Mouse (Mus musculus): ENCODE measurements around the gene Als2cl. TPM values are rescaled to one million over a fixed set of nuclear protein-coding genes. Genes with fewer than 3 reads are reported as not detected.

Als2cl gene
- total RNA-seq, 2 experiments from 2014 or later: 16.5 to 32.6 TPM

DNA sequence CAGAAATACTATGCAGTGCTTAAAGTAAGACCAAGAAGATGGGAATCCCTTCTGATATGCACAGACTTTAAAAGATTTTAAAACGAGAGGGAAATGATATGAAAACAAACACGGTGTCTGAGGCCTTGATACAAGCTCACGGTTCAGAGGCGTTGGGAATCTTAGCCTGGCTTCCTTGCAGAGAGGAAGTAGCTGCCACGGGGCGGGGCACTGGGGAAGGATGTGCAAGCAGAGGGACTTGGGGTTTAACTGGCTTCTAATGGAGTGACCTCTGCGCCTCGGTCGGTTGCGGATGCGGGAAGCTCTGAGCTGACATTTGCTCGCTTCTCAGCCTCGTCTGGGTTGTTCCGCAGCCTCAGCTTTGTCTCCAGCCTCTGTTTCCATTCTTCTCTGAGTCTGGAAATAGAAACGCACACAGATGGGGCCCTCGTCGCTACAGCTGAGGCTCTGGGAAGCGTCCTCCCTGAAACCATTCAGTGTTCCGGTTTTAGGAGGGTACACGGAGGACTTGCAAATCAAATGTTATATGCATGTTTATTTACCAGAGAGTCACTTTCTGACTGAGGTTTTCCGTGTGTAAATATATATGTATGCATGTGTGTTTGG lies 35.1 kb downstream of the Als2cl start:
- no peak for DNase-seq (ENCODE audit: low spot score in 2 of 2)

DNA sequence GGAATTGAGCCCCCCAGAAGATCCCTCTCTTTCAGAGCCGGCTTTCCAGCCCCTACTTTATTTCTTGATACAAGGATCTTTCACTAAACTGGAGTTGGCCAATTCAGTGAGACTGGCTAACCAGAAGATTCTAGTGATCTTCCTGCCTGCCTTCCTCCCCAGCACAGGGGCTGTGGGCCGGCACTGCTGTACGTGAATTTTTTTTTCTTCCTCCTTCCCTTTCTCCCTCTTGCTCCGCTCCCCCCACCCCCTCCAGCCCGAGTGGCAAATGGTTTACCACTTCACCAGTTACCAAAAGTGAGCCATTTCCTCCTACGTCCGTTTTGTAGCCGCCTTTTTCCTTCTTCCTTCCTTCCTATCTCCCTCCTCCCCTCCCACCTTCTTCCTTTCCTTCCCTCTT lies 35.8 kb downstream of the Als2cl start:
- no peak for DNase-seq (ENCODE audit: low spot score in 2 of 2)

DNA sequence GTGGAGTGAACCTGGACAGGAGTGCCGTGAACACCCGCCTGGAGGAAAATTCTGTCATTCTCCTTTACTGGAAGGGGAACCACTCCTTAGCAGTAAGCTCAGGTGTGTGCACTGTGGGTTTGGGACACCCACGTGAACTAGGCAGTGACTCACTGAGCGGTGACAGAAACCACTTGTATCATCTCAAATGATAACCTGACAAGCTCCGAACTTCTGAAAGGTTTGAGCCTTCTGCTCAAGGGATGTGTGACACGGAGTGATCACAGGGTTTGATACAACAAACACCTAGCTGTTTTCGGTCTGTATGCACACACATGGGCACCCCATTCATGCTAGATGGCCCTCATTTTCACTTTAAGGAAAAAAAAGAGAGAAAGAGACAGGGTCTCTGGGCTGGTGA lies 37.1 kb downstream of the Als2cl start, which contains the start of gene Fam240a:
TSS of gene Fam240a (minus strand) at position 76 of the 400 bp plus-strand sequence.
- no peak for DNase-seq (ENCODE audit: low spot score in 2 of 2)

DNA sequence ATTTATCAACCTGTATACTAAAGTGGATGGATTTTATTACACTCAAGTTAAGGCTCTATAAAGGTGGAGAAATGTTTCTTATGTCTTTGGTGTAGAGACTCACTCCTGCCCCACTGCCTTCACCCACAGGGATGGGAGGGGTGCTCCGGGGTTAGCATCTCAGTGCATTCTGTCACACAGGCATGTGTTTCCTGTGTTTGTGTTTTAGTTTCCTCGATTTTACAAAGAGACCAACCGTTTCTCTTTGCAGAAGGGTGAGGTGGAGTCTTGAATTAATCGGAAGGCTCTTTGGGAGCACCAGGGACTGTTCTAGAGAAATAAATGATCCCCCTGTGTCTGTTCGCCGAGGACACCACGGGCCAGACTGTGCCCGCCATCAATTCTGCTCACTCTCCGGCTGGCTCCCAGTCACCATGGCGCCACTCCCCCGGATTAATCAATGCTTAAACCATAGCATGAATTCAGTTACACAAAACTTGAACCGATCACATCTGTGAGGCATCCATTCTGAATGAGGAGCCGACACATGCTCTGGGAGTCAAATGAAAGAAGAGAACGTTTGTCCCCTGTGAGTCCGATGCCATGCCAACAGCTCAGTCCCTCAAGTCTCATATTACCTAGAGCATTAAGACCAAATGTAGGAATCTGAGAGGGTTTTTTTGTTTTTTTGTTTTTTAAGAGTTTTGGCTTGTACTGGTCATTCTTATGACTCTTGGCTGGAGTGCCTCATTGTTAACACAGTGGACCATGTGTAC lies 41.2 kb downstream of the Als2cl start:
- no peak for DNase-seq (ENCODE audit: low spot score in 2 of 2)

DNA sequence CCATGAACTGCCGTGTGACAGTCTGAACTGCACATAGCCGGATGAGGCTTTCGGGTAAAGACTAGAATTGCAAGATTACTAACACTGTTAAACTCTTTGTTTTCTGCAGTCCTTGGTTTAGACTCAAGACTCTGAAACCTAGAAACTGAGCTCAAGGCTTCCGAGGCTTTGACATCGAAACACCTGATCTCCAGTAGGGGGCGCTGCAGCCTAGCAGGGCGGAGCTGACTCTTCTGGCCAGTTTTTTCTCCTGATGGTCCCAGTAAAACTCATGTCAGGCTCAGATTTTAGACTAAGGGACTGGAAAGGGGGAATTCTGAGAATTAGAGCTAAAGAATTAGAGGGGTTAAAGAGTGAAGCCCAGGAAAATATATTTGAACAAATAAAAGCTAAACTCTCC lies 43.1 kb downstream of the Als2cl start:
- peak; percentile 81 to 82 for DNase-seq (ENCODE audit: low spot score in 2 of 2)

DNA sequence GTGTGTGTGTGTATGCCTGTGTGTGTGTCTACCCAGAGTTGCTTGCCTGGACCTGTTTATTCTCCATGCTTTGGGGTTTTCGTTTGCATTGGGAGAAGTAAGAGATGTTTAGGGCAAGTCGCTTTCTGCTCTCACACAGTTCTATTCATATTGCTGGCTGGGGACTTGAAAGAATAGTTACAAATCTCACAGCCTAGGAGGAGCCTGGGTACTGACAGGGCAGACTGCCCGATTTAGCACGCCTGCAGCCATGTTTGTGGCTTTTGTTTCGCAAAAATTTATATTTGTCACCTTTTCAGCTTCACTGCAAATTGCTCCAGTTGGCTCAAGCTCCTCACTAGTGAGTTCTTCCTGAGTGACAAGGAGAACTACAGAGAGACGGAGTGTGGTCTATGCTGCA lies 51.9 kb downstream of the Als2cl start:
- no peak for DNase-seq (ENCODE audit: low spot score in 2 of 2)

DNA sequence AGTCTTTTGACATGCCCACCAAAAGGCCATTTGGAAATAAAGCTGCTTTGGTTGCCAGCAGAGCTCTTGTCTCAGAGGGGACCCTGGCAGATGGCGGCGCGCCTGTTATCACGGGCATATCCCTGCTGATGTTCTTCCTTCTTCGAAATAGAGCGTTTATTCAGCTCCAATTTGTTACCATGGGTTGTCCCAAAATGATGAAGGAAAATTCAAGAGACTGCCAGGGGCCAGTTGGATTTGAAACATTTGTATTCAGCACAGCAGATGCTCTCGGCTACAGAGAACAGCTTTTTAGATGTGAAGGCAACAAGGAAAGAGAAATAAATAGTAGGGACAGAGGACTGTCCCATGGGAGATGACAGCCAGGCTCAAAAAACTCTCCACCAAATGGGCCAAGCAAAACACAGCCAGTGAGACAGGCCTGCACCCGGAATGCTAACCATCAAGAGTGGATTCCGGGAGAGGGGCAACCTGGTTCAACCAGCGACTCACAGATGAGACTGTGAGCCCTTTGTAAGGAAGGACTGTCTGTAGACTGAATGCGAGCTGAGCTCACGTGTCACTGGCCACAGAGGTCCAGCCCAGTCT lies 54.3 kb downstream of the Als2cl start:
- no peak for DNase-seq (ENCODE audit: low spot score in 2 of 2)

DNA sequence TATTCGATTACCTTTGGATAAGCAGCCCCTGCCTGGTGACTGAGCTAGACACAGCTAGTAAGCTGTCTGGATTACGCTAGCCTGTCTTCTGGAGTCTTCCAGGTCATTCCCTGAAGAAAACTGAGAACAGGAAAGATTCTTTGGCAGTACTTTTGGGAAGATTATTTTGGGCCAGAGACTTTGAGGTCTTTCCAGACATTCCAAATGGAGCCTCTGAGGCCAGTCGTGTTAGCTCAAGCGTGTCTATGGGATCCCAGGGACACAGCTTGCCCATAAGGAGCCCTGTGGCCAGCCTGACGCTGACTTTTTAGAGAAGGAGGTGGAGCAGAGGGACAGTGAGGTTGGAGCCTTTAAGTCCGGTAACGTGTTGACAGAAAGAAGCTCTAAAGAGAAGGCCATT lies 56.3 kb downstream of the Als2cl start:
- no peak for DNase-seq (ENCODE audit: low spot score in 2 of 2)

DNA sequence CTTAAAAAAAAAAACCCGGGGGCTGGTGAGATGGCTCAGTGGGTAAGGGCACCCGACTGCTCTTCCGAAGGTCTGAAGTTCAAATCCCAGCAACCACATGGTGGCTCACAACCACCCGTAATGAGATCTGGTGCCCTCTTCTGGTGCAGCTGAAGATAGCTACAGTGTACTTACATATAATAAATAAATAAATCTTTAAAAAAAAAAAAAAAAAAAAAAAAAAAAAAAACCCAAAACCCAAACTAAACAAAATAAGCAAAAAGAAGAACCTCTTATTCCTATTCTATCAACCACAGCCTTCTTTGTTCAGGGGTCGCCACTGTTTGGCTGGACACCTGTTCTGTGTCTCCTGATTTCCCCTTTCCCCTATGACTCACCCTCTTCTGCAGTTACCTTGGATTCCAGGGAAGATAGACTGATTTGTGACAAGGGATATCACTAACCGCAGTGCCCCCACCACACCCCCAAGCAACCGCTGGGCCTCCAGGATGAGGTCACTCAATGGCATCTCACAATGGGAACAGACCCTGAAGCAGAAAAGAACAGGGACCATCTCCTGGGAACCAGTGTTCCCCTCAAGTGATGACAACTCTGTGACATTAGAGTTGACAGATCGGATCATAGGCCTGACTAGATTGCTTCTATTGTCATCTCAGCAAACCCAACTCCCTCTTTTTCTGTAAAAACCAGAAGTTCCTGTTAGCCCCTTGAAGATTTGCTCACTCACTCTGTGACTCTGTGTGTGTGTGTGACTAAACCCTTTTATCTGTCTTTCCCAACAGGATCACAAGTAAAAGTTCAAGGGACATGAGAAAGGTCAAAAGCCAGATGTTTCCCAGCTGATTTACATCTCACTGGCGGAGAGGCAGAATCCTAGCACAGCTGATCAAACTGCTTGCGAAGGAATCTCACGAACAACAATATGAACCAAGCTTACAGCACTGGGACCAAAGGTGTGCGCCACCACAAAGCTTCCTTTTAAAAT lies 58.1 kb downstream of the Als2cl start:
- peak in 1 of 2 experiments; percentile 43 for DNase-seq (ENCODE audit: low spot score in 2 of 2)

DNA sequence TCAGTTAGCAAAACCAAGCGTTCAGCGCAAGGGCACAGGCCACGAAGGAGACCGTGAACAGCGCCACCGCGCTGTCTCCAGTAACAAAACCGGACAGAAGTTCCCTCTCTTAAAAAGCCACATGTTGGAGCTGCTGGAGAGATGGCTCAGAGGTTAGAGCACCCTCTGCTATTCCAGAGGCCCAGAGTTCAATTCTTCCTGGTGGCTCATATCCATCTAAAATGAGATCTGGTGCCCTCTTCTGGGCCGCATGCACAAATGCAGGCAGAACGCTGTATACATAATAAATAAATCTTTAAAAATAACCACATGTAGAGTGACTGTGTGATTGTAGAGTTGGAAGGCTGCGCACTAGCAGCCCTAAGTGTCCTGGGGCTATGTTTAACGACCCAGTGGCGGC lies 64.6 kb downstream of the Als2cl start:
- DNase-seq (ENCODE audit: low spot score in 2 of 2): no peak

DNA sequence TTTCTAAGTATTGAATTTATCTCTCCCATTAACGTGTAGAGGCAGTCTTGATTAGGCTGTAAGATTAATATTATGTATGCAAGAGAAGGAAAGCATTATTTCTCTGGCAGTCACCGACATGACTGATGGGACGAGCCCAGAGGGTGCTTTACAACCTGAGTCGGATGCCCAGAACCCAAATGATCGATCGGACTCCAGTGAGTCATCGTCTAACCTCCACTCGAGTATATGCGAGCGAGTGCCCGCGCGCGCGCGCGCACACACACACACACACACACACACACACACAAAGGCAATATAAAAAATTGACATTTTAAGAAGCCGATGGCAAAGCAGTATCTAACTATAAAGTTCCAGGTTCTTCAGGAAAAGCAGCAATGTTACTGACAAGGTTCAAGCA lies 65.7 kb downstream of the Als2cl start:
- no peak for DNase-seq (ENCODE audit: low spot score in 2 of 2)

DNA sequence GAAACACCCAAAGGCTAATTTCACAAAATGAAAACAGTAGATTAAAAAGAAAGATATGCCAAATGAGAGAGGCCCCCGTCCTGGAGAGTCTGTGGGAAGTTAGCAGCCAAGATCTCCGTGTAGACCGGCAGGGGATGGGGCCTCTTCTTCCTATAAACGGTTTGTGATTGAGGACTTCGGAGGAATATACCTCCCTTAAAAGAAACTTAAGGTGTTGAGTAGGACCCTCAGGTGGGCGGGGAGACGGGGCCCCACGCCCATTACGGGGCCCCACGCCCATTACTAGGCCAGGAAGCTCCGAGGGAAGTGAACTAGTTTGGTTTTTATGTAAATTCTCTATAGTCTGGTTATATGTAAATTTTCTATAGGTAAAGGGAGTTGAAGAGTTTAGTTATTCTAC lies 66.3 kb downstream of the Als2cl start, which contains the start of gene Tdgf1:
TSS of gene Tdgf1 (minus strand) at position 233 of the 400 bp plus-strand sequence.
- DNase-seq (ENCODE audit: low spot score in 2 of 2): no peak

DNA sequence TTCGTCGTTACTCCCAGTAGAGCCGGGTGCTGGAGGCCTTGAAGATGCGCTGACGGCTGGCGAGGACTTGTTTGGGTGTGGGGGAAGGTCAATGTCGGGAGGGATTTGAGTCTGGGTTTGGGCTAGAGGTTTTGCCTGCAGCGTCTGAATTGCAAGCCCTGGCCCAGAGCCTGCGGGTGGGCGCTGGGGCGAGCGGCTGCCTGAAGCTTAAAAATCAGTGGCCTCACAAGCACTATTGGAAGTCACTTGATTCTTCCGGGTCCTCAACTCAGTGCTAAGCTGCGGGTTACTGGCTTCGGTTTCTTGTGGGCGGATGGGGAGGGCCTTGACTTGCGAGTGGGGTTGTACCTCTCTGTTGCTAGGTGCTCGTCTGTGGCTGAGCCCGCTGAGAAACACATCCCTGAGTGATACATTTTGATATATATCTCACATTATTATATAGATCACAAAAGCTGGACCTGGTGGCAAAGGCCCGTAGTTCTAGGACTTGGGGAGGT lies 66.9 kb downstream of the Als2cl start:
- no peak for DNase-seq (ENCODE audit: low spot score in 2 of 2)

DNA sequence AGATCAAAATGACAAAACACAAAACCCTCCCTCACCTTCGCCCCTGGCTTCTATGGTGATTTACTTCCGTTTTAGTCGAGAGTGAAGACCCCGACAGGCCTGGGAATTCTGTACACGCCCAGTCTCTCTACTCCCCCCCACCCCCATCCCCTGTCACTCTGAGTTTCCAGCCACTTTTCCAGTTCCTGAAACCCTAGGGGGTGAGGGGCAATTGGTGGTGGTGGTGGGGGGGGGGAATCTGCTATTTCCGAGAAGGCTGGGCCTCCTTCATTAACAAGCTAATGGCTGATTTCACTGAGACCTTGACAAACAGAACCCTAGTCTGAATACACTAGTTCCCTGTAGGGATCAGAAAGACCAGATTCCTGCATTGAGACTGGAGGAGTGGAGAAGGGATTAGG lies 67.6 kb downstream of the Als2cl start:
- no peak for DNase-seq (ENCODE audit: low spot score in 2 of 2)

DNA sequence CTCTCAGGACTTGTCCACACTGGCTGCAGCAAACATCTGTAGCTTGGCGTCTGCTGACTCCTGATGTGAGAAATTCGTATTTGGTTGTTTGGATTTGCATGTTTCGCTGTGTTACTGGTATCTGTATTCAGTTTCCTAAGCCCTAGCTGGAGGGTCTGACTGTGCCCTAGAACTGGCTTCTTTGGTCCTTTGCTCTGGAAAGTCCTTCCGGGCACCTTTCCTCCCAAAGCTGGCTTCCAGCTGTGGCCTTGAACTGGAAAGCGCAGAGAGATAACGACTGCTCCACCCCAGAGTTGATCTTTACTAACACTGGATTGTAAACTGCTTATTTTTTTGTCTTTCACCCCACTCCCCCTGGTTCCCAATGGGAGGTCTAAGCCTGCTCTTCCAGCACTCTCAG lies 68.2 kb downstream of the Als2cl start:
- no peak for DNase-seq (ENCODE audit: low spot score in 2 of 2)

DNA sequence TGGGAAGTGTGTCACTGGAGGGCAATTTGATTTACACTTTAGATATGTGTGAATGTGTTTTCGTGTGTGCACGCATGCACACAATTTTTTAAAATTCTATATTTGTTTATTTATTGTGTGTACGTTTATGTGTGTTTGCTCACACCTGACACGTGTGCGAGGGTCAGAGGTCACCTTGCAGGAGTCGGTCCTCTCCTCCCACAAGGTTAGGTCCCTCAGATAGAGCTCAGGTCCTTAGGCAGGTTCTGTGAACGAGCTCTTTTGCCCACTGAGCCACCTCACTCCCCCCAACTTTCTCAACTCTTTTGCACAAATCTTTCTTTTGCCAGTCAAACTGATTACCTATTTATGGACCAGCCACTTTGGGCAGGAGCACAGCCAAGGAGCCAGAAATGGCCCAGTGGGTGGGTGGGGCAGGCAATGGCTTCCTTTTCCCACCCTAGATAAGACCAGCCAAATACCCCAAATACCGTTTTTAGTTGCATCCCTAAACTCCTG lies 69.2 kb downstream of the Als2cl start:
- no peak for DNase-seq (ENCODE audit: low spot score in 2 of 2)

DNA sequence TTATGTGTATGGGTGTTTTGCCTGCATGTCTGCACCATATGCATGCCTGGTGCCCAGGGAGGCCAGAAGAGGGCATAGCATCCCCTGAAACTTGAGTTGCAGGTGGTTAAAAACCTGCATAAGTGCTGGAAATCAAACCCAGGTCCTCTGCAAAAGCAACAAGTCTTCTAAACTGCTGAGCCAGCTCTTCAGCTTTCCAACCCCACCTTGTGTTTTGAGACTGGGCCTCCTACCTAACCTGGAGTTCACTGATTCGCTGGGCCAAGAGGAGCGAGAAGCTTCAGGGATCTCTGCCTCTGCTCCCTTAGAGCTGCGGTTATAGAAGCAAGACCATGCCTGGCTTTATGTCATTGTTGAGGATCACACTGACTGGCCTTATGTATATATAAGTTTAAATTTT lies 70.4 kb downstream of the Als2cl start:
- no peak for DNase-seq (ENCODE audit: low spot score in 2 of 2)
